Mouse (Mus musculus) Patski (cell line): Measurements from ENCODE around the gene Ffar4. TPM values are rescaled to one million over a fixed set of nuclear protein-coding genes. Genes with fewer than 3 reads are reported as not detected.

Experiments
- ATAC-seq: fragments of 100-300 bp; one replicate; pipeline ENCODE4 v1.8.0; 2021
- CTCF ChIA-PET: fragments of 350-600 bp; sonication (Branson Sonifier 250); formaldehyde crosslinking; loops from one replicate; lab custom pipeline; 2022; ENCODE audit warnings: inconsistent platforms; lab: Charles Lee
- POLR2A ChIA-PET: fragments of 350-600 bp; sonication (Branson Sonifier 250); formaldehyde crosslinking; loops from one replicate; lab custom pipeline; 2022; ENCODE audit warnings: antibody characterized with exemption, inconsistent platforms; lab: Charles Lee
- DNase-seq: peaks from one replicate; pipeline ENCODE4 v3.0.0-alpha.2; 2011; ENCODE audit warnings: low read depth, low spot score
- H3K27me3 ChIP-seq: fragments of 371-371 bp; one replicate; pipeline ENCODE4 v1.5.1; 2021
- CTCF ChIP-seq: fragments of 100-300 bp; IDR thresholded peaks from one replicate; pipeline ENCODE4 v1.5.1; 2021
- in situ Hi-C: fragments of 300-500 bp; cut with MboI; formaldehyde crosslinking; loops from 3 replicates; pipeline ENCODE4 v1.11.1; 2018; ENCODE audit warnings: low pct_unique_long_range_greater_than_20kb, mixed read lengths
- polyA plus RNA-seq: library from polyadenylated mRNA; unstranded; gene quantifications from one replicate; pipeline ENCODE4 v1.2.3, GENCODE M21; 2021

Ffar4 gene
- polyA plus RNA-seq, 1 experiment from 2014 or later = not detected

- no peak for TF ChIP-seq CTCF
- ATAC-seq = no peak
- CTCF ChIA-PET = interaction anchor here (0.6 to 1.0 kb wide), 2 partner anchors 8 to 524 kb away, joined by 3 read pairs; no protein-coding TSS in a partner anchor
- POLR2A ChIA-PET = no interaction called here
- H3K27me3 ChIP-seq = no peaks in the 10 kb centered on the region
- DNase-seq = no peak
- in situ Hi-C loops = no loop called here
Measured at GRCm38 (mm10) chr19:38064051-38064450, 32.8 kb upstream of the Ffar4 start.

DNA sequence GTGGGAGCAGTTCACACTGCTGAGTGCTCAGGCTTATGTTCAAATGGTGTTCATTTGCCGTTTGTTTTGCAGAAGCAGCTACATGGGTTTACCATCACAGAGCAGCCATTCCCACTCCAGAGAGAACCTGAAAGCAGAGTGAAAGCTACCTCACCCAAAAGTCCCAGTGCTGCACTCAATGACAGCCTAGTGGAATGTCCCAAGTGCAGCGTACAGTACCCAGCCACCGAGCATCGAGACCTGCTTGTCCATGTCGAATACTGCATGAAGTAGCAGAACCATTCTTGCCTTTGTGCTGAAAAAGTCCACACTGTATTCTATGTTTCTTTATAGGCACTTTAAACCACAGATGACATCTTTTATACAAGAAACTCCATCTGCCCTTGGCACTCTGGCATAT, 23.6 kb upstream of the Ffar4 start:
- CTCF ChIA-PET = no interaction called here

GRCm38 (mm10) chr19:38075051-38075450, 21.8 kb upstream of the Ffar4 start:
- no peaks in the 10 kb centered on the region for H3K27me3 ChIP-seq
- in situ Hi-C loops = no loop called here
- DNase-seq (no peak), ATAC-seq (no peak)
- ChIA-PET POLR2A (no interaction called here), CTCF (no interaction called here)
- TF ChIP-seq CTCF = no peak

More for the DNA sequence above, 23.6 kb upstream of the Ffar4 start:
- H3K27me3 ChIP-seq = no peaks in the 10 kb centered on the region
- POLR2A ChIA-PET = no interaction called here
- TF ChIP-seq CTCF = no peak
- ATAC-seq (no peak), DNase-seq (no peak)
- in situ Hi-C loops = no loop called here

DNA sequence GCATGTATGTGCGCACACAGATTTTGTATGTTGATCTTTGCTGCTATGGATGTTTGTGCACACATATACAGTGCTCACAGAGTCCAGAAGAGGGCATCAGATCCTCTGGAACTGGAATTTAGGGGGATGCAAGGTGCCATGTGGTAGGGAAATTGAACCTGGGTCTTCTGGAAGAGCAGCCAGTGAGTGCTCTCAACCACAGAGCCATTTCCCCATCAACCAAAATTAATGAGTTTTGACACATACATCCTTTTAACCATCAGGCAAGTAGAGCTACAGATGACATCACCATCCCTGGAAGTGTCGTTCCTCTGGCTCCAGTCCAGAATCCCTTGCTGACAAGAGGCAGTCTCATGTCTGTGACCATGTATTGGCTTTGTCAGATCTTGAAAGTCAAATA, 20.6 kb upstream of the Ffar4 start:
- DNase-seq = no peak
- ATAC-seq = no peak
- ChIA-PET POLR2A (no interaction called here), CTCF (interaction anchor here (1.6 kb wide), 1 partner anchor 276 kb away, joined by 3 read pairs; no protein-coding TSS in a partner anchor)
- TF ChIP-seq CTCF = peak; percentile 53
- H3K27me3 ChIP-seq = no peaks in the 10 kb centered on the region
- in situ Hi-C loops = no loop called here

GRCm38 (mm10) chr19:38077851-38078540, 18.9 kb upstream of the Ffar4 start:
- DNase-seq (no peak), ATAC-seq (no peak)
- TF ChIP-seq CTCF = no peak
- CTCF ChIA-PET = interaction anchor here (0.9 kb wide), 1 partner anchor 9 kb away, joined by 3 read pairs; no protein-coding TSS in a partner anchor
- POLR2A ChIA-PET = no interaction called here
- peaks cover 2% of the 10 kb centered on the region for H3K27me3 ChIP-seq
- in situ Hi-C loops = no loop called here

DNA sequence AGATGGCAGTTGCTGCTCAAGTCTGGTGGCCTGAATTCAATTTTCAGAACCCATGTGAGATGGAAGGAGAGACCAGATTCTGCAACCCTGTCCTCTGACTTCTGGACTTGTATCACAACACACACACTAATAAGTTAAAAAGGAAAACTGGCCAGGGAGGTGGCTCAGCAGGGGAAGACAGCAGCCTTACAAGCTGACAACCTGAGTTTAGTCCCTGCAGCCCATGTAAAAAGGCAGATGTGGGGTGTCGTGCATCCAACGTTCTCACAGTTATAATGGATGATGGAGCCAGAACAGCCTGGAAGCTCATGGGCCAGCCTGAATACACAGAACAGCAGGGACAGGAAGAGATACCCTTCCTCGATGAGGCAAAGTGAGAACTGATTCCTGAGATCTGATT, 15.5 kb upstream of the Ffar4 start:
- peaks cover 23% of the 10 kb centered on the region for H3K27me3 ChIP-seq
- TF ChIP-seq CTCF = no peak
- DNase-seq (no peak), ATAC-seq (no peak)
- in situ Hi-C loops = loop anchor here (10.0 kb wide), 1 partner anchor 123 kb away; no protein-coding TSS in a partner anchor
- ChIA-PET POLR2A (no interaction called here), CTCF (interaction anchor here (1.9 kb wide), 1 partner anchor 12 kb away, joined by 4 read pairs; no protein-coding TSS in a partner anchor)

DNA sequence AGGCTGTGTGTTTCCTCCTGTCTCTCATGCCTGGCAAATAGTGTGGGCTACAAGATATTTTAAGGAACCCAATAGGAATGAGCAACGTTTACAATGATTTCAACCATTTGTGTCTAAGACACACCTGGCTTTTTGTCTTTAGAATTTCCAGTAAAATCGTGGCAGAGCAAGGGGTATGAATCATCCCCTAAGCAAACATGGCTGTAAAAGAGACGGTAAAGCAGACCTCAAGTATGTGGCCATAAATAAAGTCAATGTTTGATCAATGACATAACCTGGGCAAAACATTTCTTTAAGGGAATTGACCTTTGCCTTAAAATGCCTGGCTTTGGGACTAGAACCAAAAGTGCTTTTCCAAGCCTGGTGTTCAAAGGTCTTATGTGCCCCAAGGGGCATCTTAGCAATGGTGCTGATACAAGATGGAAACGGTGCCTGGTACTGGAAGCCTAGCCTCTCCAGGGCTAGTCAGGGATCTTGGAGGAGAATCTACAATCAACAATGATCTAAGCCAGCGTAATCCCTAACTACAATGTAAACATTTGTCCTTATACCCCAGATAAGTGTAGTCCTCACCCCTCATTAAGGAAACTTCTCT, 13.8 kb upstream of the Ffar4 start:
- H3K27me3 ChIP-seq = peaks cover 37% of the 10 kb centered on the region
- TF ChIP-seq CTCF = no peak
- ChIA-PET POLR2A (no interaction called here), CTCF (no interaction called here)
- ATAC-seq = no peak
- DNase-seq = no peak
- in situ Hi-C loops = loop anchor here (10.0 kb wide), 1 partner anchor 122 kb away; no protein-coding TSS in a partner anchor

DNA sequence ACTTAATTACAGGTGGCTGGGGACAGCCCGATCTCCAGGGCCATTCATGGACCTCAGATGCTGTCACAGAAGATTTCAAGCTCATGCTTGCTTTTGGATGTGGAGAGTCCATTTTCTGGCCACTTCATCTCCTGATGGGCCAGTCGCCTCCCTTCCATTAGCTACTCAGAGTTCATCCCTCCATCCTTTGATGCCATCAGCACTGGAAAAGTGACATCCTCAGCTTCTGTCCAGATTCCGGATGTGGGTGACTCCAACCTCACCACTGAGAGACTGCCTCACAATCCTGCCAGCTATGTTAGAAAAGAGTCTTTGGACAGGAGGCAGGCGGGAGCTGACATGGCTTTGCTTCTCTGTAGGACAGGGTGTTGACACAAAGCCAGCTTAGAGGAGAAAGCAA, 11.0 kb upstream of the Ffar4 start:
- no peak for TF ChIP-seq CTCF
- DNase-seq (no peak), ATAC-seq (no peak)
- in situ Hi-C loops = loop anchor here (10.0 kb wide), 1 partner anchor 119 kb away; no protein-coding TSS in a partner anchor
- peaks cover 58% of the 10 kb centered on the region for H3K27me3 ChIP-seq
- ChIA-PET POLR2A (no interaction called here), CTCF (no interaction called here)

GRCm38 (mm10) chr19:38086948-38087551, 9.8 kb upstream of the Ffar4 start:
- ATAC-seq (peak; percentile 80), DNase-seq (no peak)
- POLR2A ChIA-PET = no interaction called here
- CTCF ChIA-PET = interaction anchor here (0.8 kb wide), 1 partner anchor 167 kb away, joined by 3 read pairs; no protein-coding TSS in a partner anchor
- in situ Hi-C loops = loop anchor here (10.0 kb wide), 1 partner anchor 118 kb away; no protein-coding TSS in a partner anchor
- peaks cover 64% of the 10 kb centered on the region for H3K27me3 ChIP-seq
- peak; percentile 76 for TF ChIP-seq CTCF

DNA sequence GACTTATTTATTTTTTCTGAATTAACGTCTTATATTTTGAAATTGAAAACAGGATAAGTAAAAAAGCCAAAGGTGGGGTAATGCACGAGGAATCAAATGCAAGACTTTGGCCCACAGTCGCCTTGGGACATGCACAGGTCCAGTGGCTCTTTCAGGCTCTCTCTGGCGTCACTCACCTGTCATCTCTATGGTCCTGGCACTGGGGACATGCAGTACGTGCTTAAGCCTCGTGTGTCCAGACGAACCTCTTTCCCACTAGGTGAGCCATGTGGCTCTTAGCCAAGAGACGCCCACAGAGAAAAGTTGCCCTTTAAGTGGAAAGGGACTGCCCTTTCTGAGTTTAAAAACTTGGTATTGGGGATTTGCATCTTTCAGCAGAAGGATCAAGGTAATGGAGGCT, 7.5 kb upstream of the Ffar4 start:
- no peak for TF ChIP-seq CTCF
- ChIA-PET CTCF (no interaction called here), POLR2A (no interaction called here)
- DNase-seq (no peak), ATAC-seq (no peak)
- in situ Hi-C loops = loop anchor here (10.0 kb wide), 1 partner anchor 115 kb away; no protein-coding TSS in a partner anchor
- peaks cover 63% of the 10 kb centered on the region for H3K27me3 ChIP-seq
